Mouse (Mus musculus) hindbrain, postnatal 0 days (tissue): ENCODE data around the gene Med20. TPM values are rescaled to one million over a fixed set of nuclear protein-coding genes. Genes with fewer than 3 reads are reported as not detected.
A peak's percentile ranks its signal among the peaks of the same experiment; 100 is the strongest.
"Not testable (repeated sequence)": the region's sequence is repeated elsewhere in the genome, so short reads cannot be mapped to it uniquely, and the experiment has no call there.

ENCODE experiments used
- ATAC-seq: fragments of 200-750 bp; cut with Nextera tagmentation; 2 replicates; pipeline ENCODE4 v1.8.0; 2017; ENCODE audit warnings: mild to moderate bottlenecking, moderate TSS enrichment, moderate library complexity
- DNase-seq: peaks from one replicate; pipeline ENCODE4 v3.0.0-alpha.2; 2015; ENCODE audit warnings: low spot score
- H3K27ac ChIP-seq: fragments of 300-500 bp; sonication (generic); 2 replicates; pipeline ENCODE4 v1.5.1; 2014; ENCODE audit warnings: mild to moderate bottlenecking
- H3K27me3 ChIP-seq: fragments of 300-500 bp; sonication (generic); 2 replicates; pipeline ENCODE4 v1.6.1; 2014; ENCODE audit warnings: low read length, mixed read lengths; ENCODE audit not compliant: insufficient read depth
- H3K36me3 ChIP-seq: fragments of 300-500 bp; sonication (generic); 2 replicates; pipeline ENCODE4 v1.6.1; 2014; ENCODE audit warnings: low read length, mixed read lengths; ENCODE audit not compliant: insufficient read depth
- H3K4me1 ChIP-seq: fragments of 300-500 bp; sonication (generic); 2 replicates; pipeline ENCODE4 v1.6.1; 2014; ENCODE audit warnings: antibody characterized with exemption, low read length, mixed read lengths; ENCODE audit not compliant: insufficient read depth
- H3K4me2 ChIP-seq: fragments of 300-500 bp; sonication (generic); 2 replicates; pipeline ENCODE4 v1.6.1; 2014; ENCODE audit warnings: low read depth, mild to moderate bottlenecking, low read length, moderate library complexity, mixed read lengths
- H3K4me3 ChIP-seq: fragments of 300-500 bp; sonication (generic); 2 replicates; pipeline ENCODE4 v1.5.1; 2014; ENCODE audit warnings: low read length
- H3K9ac ChIP-seq: fragments of 300-500 bp; sonication (generic); replicated peaks from 2 replicates; pipeline ENCODE4 v1.6.1; 2014; ENCODE audit warnings: mild to moderate bottlenecking, low read length, moderate library complexity, mixed read lengths
- H3K9me3 ChIP-seq: fragments of 300-500 bp; sonication (generic); 2 replicates; pipeline ENCODE4 v1.6.1; 2016; ENCODE audit warnings: low read length, mixed read lengths
- CTCF ChIP-seq: IDR thresholded peaks from 2 replicates; pipeline ENCODE4 v1.5.1; 2016; ENCODE audit warnings: antibody characterized with exemption, control low read depth, low read depth
- WGBS: fragments of 180-500 bp; shearing (Covaris S2); extraction: QIAGEN DNeasy Blood & Tissue Kit; methylation state at CpG from one replicate; pipeline ENCODE4 v1.1.7; 2014; 5-methylcytosine and 5-hydroxymethylcytosine counted together
- polyA plus RNA-seq: library from polyadenylated mRNA; unstranded; fragments of >200 nt; fragmentation: Nextera tagmentation; extraction: Ambion mirVana; gene quantifications from 2 replicates; pipeline ENCODE4 v1.2.1, GENCODE M21; 2015
- total RNA-seq: library from RNA; depleted of rRNA; stranded (reverse); fragments of >200 nt; gene quantifications from 2 replicates; pipeline ENCODE4 v1.2.3, GENCODE M21; 2014

The Med20 gene
- total and polyA plus RNA-seq, 2 experiments from 2014 or later, result 27.3 to 27.9 TPM

GRCm38 (mm10) chr17:47632181-47632840, 20.9 kb downstream of the Med20 start:
- no peaks in the 10 kb centered on the region for H3K9me3 ChIP-seq
- no peak for ATAC-seq
- 68% methylated on average over 4 of the region's 4 CpGs for WGBS
- DNase-seq, result no peak
- H3K27me3 ChIP-seq, result no peaks in the 10 kb centered on the region
- no peak for TF ChIP-seq CTCF
- no peak overlapping the region for H3K9ac ChIP-seq
- peaks cover 20% of the 10 kb centered on the region for H3K4me1 ChIP-seq
- H3K36me3 ChIP-seq, result no peaks in the 10 kb centered on the region
- no peak overlapping the region for H3K4me3 ChIP-seq
- H3K4me2 ChIP-seq, result peak overlapping the region; percentile 21; the same call in 1 of the 2 replicates
- H3K27ac ChIP-seq, result no peak overlapping the region

DNA sequence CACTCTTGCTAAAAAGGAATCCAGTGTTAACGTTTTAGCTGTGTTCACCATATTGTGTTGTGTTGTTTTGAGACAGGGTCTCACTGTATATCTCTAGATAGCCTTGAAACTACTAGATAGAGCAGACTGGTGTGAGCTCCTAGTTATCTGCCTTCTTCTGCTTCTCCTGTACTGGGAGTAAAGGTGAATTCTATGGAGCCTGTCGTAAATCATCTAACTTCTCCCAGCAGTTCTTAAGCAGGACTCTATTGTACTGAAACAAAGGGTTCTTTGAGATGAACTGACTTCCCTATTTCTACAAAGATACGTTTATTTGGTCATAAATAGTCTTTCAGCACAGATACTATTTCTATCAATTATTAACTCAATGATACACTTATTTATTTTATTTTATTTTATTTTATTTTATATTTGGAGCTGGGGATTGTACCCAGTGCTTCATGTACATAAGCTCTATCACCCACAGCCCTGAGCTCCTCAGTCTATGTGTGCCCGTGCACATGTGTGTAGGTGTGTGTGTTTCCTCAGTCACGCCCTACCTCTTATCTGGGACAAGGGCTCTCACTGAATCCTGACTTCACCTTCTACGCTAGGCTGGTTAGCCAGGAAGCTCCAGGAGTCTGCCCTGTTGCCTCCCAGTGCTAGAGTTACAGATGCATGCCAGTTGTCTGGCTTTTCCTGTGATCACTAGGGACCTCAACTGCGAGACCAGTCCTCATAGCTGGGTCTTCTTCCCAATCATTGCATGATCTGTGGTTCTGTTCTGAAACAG, 22.8 kb downstream of the Med20 start:
- H3K9me3 ChIP-seq, result no peaks in the 10 kb centered on the region
- DNase-seq (no peak), ATAC-seq (no peak)
- H3K4me1 ChIP-seq, result peaks cover 20% of the 10 kb centered on the region
- no peaks in the 10 kb centered on the region for H3K27me3 ChIP-seq
- H3K9ac ChIP-seq, result no peak overlapping the region
- no peak for TF ChIP-seq CTCF
- 75% methylated on average over 7 of the region's 7 CpGs for WGBS
- no peak overlapping the region for H3K4me2 ChIP-seq
- H3K36me3 ChIP-seq, result no peaks in the 10 kb centered on the region
- no peak overlapping the region for H3K4me3 ChIP-seq
- no peak overlapping the region for H3K27ac ChIP-seq

DNA sequence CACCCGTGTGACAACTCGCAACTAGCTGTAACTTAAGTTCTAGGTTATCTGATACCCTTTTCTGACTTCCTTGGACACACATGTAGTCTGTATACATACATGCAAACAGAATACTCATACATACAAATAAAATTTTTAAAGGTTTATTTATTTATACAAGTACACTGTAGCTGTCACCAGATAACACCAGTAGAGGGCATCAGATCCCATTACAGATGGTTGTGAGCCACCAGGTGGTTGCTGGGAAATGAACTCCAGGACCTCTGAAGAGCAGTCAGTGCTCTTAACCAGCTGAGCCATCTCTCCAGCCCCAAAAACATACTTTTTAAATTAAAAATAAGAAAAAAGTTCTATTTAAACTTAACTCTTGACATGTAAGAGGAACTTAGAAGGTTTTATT, 31.6 kb downstream of the Med20 start:
- no peak overlapping the region for H3K4me3 ChIP-seq
- no peak for DNase-seq
- no peaks in the 10 kb centered on the region for H3K9me3 ChIP-seq
- no peak overlapping the region for H3K27ac ChIP-seq
- no peak for ATAC-seq
- WGBS, result 89% methylated on average over 2 of the region's 2 CpGs
- TF ChIP-seq CTCF, result peak; percentile 26; the same call in 1 of the 2 replicates
- no peaks in the 10 kb centered on the region for H3K4me1 ChIP-seq
- no peak overlapping the region for H3K9ac ChIP-seq
- H3K4me2 ChIP-seq, result no peak overlapping the region
- H3K27me3 ChIP-seq, result no peaks in the 10 kb centered on the region
- no peaks in the 10 kb centered on the region for H3K36me3 ChIP-seq

GRCm38 (mm10) chr17:47646683-47647082, 35.3 kb downstream of the Med20 start:
- no peaks in the 10 kb centered on the region for H3K36me3 ChIP-seq
- 78% methylated on average over 1 of the region's 1 CpGs for WGBS
- no peaks in the 10 kb centered on the region for H3K9me3 ChIP-seq
- H3K4me3 ChIP-seq, result no peak overlapping the region
- no peak overlapping the region for H3K9ac ChIP-seq
- no peak for ATAC-seq
- H3K4me1 ChIP-seq, result no peaks in the 10 kb centered on the region
- DNase-seq, result peak; percentile 73
- H3K4me2 ChIP-seq, result no peak overlapping the region
- H3K27ac ChIP-seq, result no peak overlapping the region
- TF ChIP-seq CTCF, result peak; percentile 73
- no peaks in the 10 kb centered on the region for H3K27me3 ChIP-seq

DNA sequence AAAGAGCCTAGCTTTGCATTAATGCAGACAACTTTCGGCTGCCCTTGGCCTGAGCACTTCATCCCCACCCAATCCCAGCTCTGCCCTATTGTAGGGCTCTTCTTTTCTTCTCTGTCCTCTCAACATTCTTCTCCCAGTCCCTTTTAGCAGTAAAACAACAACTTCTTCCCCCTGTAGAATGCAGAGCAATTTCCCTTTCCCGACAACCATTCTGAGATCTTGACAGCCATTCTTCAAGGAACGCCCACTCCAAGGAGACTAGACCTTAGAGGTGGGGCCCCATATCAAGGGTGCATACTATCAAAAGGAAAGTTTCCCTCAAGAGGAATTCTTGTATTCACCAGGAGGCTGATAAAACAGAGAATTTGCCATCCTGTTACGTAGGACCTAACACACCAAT, 37.6 kb downstream of the Med20 start:
- H3K36me3 ChIP-seq, result no peaks in the 10 kb centered on the region
- DNase-seq (no peak), ATAC-seq (no peak)
- H3K4me1 ChIP-seq, result no peaks in the 10 kb centered on the region
- WGBS, result 47% methylated on average over 4 of the region's 4 CpGs
- TF ChIP-seq CTCF, result no peak
- no peaks in the 10 kb centered on the region for H3K9me3 ChIP-seq
- no peak overlapping the region for H3K9ac ChIP-seq
- no peaks in the 10 kb centered on the region for H3K27me3 ChIP-seq
- H3K4me3 ChIP-seq, result no peak overlapping the region
- no peak overlapping the region for H3K27ac ChIP-seq
- H3K4me2 ChIP-seq, result no peak overlapping the region

- no peak for TF ChIP-seq CTCF
- Histone ChIP-seq H3K4me2 (no peak overlapping the region), H3K9ac (no peak overlapping the region), H3K27ac (no peak overlapping the region), H3K4me3 (no peak overlapping the region), H3K9me3 (no peaks in the 10 kb centered on the region), H3K36me3 (no peaks in the 10 kb centered on the region), H3K4me1 (no peaks in the 10 kb centered on the region), H3K27me3 (no peaks in the 10 kb centered on the region)
- ATAC-seq (no peak), DNase-seq (no peak)
- 76% methylated on average over 2 of the region's 2 CpGs for WGBS
Observed at GRCm38 (mm10) chr17:47651953-47652352, 40.6 kb downstream of the Med20 start.

- not testable (repeated sequence) for ATAC-seq, DNase-seq, H3K36me3 ChIP-seq, H3K9ac ChIP-seq, H3K4me2 ChIP-seq, H3K4me3 ChIP-seq, H3K9me3 ChIP-seq, H3K27me3 ChIP-seq, H3K27ac ChIP-seq, H3K4me1 ChIP-seq
- 94% methylated on average over 8 of the region's 8 CpGs for WGBS
Observed at GRCm38 (mm10) chr17:47654346-47654745, 43.0 kb downstream of the Med20 start.
